Mouse (Mus musculus): ENCODE results near the gene Cryba2. TPM values are rescaled to one million over a fixed set of nuclear protein-coding genes. Genes with fewer than 3 reads are reported as not detected.

Cryba2 gene
- total and polyA plus RNA-seq, 2 experiments from 2014 or later: not detected

DNA sequence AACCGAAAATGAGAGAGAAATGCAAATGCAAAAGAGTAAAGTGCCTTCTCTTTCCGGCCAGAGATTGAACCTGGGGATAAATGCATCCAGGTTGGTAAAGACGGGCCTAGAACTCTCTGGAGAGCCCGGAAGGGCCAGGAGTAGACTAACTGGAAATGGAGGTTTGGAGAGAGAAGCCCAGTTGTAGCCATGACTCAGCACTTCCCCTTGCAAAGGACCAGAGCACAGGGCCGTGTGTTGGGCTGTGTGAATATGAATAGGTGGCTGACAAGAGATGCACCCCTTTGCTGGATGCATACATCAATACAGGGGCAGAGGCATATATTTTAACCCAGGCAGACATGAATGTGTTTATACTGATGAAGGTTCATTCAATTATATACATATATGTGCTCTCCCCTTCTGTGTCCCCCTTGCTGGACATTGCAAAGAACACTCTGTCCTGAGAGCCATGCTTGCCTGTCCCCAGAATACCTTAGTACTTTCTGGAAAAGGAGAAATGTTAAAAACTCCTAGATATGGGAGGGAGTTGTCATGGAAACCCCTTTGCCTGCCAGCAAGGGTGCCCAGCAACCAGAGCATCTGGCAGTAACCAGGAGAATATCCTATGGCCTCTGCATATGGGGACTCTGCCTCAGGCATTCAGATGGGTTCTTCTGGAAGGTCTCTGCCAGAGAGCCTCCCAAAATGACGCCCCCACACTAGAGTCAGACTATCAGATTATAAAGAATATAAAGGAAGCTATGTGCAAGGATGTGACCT lies 33.5 kb downstream of the Cryba2 start:
- no peak for TF ChIP-seq CTCF (IDR thresholded peaks at IDR 0.05; ENCODE audit: low read depth)
- peak; percentile 53 for DNase-seq
- H3K9ac ChIP-seq: peak overlapping the region; percentile 52

DNA sequence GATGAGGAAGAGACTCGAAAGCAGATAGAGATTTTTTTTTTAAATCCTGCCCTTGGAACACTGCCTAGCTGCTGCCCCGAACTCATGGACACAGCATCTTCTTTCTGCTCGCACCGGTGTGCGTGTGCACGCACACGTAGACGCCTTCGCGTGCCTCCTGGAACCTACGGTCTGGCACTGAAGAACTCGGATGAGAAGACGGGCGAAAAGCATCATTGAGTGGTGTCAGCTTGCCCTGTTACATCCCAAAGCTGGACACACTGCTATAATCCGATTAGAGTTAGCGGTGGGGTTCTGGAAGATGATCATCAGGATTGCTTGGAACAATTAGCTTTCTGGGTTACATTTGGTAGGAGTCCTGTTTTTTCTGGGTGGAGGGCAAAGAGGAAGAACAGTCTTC lies 34.1 kb downstream of the Cryba2 start:
- H3K4me1 ChIP-seq (ENCODE audit: insufficient read depth): peaks cover 18% of the 10 kb centered on the region
- no peak for TF ChIP-seq CTCF (IDR thresholded peaks at IDR 0.05; ENCODE audit: low read depth)
- H3K27ac ChIP-seq (ENCODE audit: low read depth, low read length): 0 out of 2 replicates have a peak overlapping the region, but pooled peaks have one; percentile 24
- peaks cover 6% of the 10 kb centered on the region for H3K27me3 ChIP-seq (ENCODE audit: insufficient read depth, low read length)
- H3K4me2 ChIP-seq (ENCODE audit: low read depth): peak overlapping the region; percentile 68
- no peaks in the 10 kb centered on the region for H3K36me3 ChIP-seq (ENCODE audit: insufficient read depth)
- ATAC-seq: no peak
- DNase-seq: no peak
- peak overlapping the region; percentile 52 for H3K9ac ChIP-seq
- H3K4me3 ChIP-seq (ENCODE audit: low read depth, low read length): peak overlapping the region; percentile 79
- H3K9me3 ChIP-seq (ENCODE audit: low read length): no peaks in the 10 kb centered on the region
- WGBS: 3% methylated on average over 16 of the region's 16 CpGs

More for the DNA sequence above, 33.5 kb downstream of the Cryba2 start:
- Histone ChIP-seq H3K4me3 (ENCODE audit: low read depth, low read length) (peak overlapping the region; percentile 79), H3K4me1 (ENCODE audit: insufficient read depth) (peaks cover 15% of the 10 kb centered on the region), H3K36me3 (ENCODE audit: insufficient read depth) (no peaks in the 10 kb centered on the region), H3K9me3 (ENCODE audit: low read length) (no peaks in the 10 kb centered on the region), H3K4me2 (ENCODE audit: low read depth) (peak overlapping the region; percentile 68), H3K27ac (ENCODE audit: low read depth, low read length) (no peak overlapping the region), H3K27me3 (ENCODE audit: insufficient read depth, low read length) (peaks cover 6% of the 10 kb centered on the region)
- ATAC-seq: no peak
- WGBS: 46% methylated on average over 6 of the region's 6 CpGs

- Histone ChIP-seq H3K4me3 (ENCODE audit: low read depth, low read length) (peak overlapping the region; percentile 79), H3K4me1 (ENCODE audit: insufficient read depth) (peaks cover 18% of the 10 kb centered on the region), H3K4me2 (ENCODE audit: low read depth) (peak overlapping the region; percentile 68), H3K27ac (ENCODE audit: low read depth, low read length) (peak overlapping the region; percentile 24), H3K36me3 (ENCODE audit: insufficient read depth) (no peaks in the 10 kb centered on the region), H3K9me3 (ENCODE audit: low read length) (no peaks in the 10 kb centered on the region), H3K9ac (peak overlapping the region; percentile 52), H3K27me3 (ENCODE audit: insufficient read depth, low read length) (peaks cover 6% of the 10 kb centered on the region)
- TF ChIP-seq CTCF (IDR thresholded peaks at IDR 0.05; ENCODE audit: low read depth): no peak
- DNase-seq: peak; percentile 94
- WGBS: under 1% methylated on average over 29 of the region's 29 CpGs
- ATAC-seq: peak; percentile 74
Observed at GRCm38 (mm10) chr1:74858171-74858719, 34.7 kb downstream of the Cryba2 start.

DNA sequence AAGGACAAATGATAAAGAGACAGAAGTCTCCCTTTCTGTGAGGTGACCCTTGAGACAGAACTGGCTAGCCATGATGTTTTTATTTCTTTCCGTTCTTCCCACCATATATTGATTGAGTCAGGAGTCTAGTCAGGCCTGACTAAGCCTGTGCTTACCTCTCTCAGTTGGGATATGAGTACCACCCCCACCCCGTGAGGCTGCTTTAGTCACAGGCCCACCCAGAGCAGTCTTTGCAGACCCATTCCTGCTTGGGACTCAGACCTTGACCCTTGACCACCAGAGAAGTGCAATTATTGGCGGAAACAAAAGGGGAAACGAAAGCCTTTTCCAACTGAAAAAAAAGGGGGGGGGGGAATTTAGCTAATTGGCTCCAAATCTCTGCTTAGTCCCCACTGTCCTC lies 35.3 kb downstream of the Cryba2 start:
- Histone ChIP-seq H3K36me3 (ENCODE audit: insufficient read depth) (no peaks in the 10 kb centered on the region), H3K4me3 (ENCODE audit: low read depth, low read length) (peak overlapping the region; percentile 79), H3K9ac (peak overlapping the region; percentile 52), H3K9me3 (ENCODE audit: low read length) (no peaks in the 10 kb centered on the region), H3K4me2 (ENCODE audit: low read depth) (peak overlapping the region; percentile 68), H3K27me3 (ENCODE audit: insufficient read depth, low read length) (peaks cover 6% of the 10 kb centered on the region), H3K27ac (ENCODE audit: low read depth, low read length) (no peak overlapping the region; the same call in 1 of the 2 replicates), H3K4me1 (ENCODE audit: insufficient read depth) (peaks cover 18% of the 10 kb centered on the region)
- WGBS: 5% methylated on average over 4 of the region's 4 CpGs
- ATAC-seq: no peak
- DNase-seq: peak; percentile 34
- TF ChIP-seq CTCF (IDR thresholded peaks at IDR 0.05; ENCODE audit: low read depth): no peak

DNA sequence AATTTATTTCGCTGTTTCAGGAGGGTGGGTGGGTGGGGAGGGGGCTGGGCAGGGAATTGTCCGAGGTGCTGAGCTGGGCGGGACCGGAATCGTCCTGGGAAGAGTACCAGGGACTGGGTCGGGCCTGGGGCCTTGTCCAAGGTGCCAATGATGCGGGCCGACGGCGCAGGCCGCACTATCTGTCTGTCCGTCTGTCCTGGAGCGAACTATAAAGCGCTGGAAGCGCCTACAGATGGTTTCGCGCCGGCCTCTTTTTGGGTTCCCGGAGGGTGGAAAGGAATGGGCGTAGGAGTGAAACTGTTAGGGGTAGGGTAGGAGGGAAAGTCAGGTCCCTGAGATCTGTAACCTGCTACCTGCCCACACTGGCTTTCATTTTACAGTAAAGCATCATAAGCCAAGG lies 35.7 kb downstream of the Cryba2 start:
- no peak for DNase-seq

GRCm38 (mm10) chr1:74856791-74857190 lies 36.2 kb downstream of the Cryba2 start:
- Histone ChIP-seq H3K27ac (ENCODE audit: low read depth, low read length) (no peak overlapping the region), H3K4me1 (ENCODE audit: insufficient read depth) (peaks cover 18% of the 10 kb centered on the region), H3K9ac (peak overlapping the region; percentile 88), H3K4me2 (ENCODE audit: low read depth) (peak overlapping the region; percentile 68), H3K9me3 (ENCODE audit: low read length) (no peaks in the 10 kb centered on the region), H3K4me3 (ENCODE audit: low read depth, low read length) (peak overlapping the region; percentile 79), H3K36me3 (ENCODE audit: insufficient read depth) (no peaks in the 10 kb centered on the region), H3K27me3 (ENCODE audit: insufficient read depth, low read length) (peaks cover 6% of the 10 kb centered on the region)
- WGBS: under 1% methylated on average over 7 of the region's 7 CpGs
- DNase-seq (peak; percentile 38), ATAC-seq (no peak)
- no peak for TF ChIP-seq CTCF (IDR thresholded peaks at IDR 0.05; ENCODE audit: low read depth)

More for the DNA sequence above, 35.7 kb downstream of the Cryba2 start:
- ATAC-seq: no peak
- Histone ChIP-seq H3K9ac (peak overlapping the region; percentile 35; the same call in 1 of the 2 replicates), H3K4me2 (ENCODE audit: low read depth) (peak overlapping the region; percentile 68), H3K4me1 (ENCODE audit: insufficient read depth) (peaks cover 18% of the 10 kb centered on the region), H3K36me3 (ENCODE audit: insufficient read depth) (no peaks in the 10 kb centered on the region), H3K4me3 (ENCODE audit: low read depth, low read length) (peak overlapping the region; percentile 79), H3K27ac (ENCODE audit: low read depth, low read length) (no peak overlapping the region), H3K27me3 (ENCODE audit: insufficient read depth, low read length) (peaks cover 6% of the 10 kb centered on the region), H3K9me3 (ENCODE audit: low read length) (no peaks in the 10 kb centered on the region)
- no peak for TF ChIP-seq CTCF (IDR thresholded peaks at IDR 0.05; ENCODE audit: low read depth)
- WGBS: 7% methylated on average over 20 of the region's 20 CpGs

- H3K4me2 ChIP-seq (ENCODE audit: low read depth): peak overlapping the region; percentile 68
- TF ChIP-seq CTCF (IDR thresholded peaks at IDR 0.05; ENCODE audit: low read depth): no peak
- peak overlapping the region; percentile 88 for H3K9ac ChIP-seq
- peaks cover 6% of the 10 kb centered on the region for H3K27me3 ChIP-seq (ENCODE audit: insufficient read depth, low read length)
- ATAC-seq: no peak
- H3K4me1 ChIP-seq (ENCODE audit: insufficient read depth): peaks cover 18% of the 10 kb centered on the region
- DNase-seq: no peak
- H3K4me3 ChIP-seq (ENCODE audit: low read depth, low read length): peak overlapping the region; percentile 79
- WGBS: 4% methylated on average over 11 of the region's 11 CpGs
- no peak overlapping the region for H3K27ac ChIP-seq (ENCODE audit: low read depth, low read length)
- no peaks in the 10 kb centered on the region for H3K36me3 ChIP-seq (ENCODE audit: insufficient read depth)
- no peaks in the 10 kb centered on the region for H3K9me3 ChIP-seq (ENCODE audit: low read length)
Observed at GRCm38 (mm10) chr1:74856439-74856720, 36.6 kb downstream of the Cryba2 start.
